Mouse (Mus musculus) embryo, embryonic 10.5 days (tissue): ENCODE measurements around the gene Adgre5.

Source experiments
- DNase-seq: peaks from one replicate; pipeline ENCODE4 v3.0.0-alpha.2; 2015; ENCODE audit warnings: low spot score

The Adgre5 gene

DNA sequence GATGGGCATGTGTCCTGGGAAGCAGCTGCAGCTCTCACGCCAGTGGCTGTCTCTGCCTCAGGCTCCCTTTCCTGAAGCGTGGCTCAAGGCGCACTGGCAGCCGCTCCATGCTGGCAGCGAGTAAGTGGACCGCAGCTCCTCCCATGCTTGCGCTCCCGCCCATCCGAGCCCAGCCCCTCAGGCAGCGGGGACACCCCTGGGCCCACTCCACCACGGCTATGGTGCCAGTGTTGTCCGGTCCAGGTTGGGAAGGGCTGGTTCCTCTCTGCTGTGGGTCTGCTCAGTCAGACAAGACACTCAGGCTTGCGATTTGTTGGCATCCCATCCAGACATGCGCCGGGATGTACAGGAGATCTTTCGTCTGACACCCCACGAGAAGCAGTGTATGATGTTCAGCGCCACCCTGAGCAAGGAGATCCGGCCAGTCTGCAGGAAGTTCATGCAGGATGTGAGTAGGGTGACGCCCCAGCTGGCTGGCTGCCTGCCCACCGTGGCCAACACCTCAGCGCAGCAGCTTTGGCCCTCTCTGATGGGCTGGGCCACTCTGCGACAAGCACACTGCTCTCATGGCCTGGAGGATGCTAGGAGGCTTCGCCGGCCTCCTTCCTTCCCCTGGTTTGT lies 19.6 kb downstream of the Adgre5 start:
- DNase-seq = no peak

GRCm38 (mm10) chr8:83719693-83720092 lies 21.4 kb downstream of the Adgre5 start:
- no peak for DNase-seq

DNA sequence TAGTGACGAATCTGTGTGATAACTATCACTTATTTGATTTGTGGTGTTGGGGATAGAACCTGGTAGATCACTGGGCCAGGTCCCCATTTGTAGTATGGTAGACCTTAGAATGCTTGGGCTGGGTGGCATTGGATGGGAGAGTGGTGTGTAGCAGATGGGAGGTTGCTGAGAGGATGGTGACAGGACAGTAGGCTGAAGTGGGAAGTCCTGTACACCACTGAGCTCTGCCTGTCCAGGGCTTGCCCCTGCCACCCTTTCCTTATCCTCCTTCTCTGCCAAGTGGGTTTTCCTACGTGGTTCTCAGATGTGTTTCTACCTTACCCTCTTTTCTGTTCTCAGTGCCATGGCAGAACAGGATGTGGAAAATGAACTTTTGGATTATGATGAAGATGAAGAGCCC lies 22.1 kb downstream of the Adgre5 start:
- DNase-seq = no peak

DNA sequence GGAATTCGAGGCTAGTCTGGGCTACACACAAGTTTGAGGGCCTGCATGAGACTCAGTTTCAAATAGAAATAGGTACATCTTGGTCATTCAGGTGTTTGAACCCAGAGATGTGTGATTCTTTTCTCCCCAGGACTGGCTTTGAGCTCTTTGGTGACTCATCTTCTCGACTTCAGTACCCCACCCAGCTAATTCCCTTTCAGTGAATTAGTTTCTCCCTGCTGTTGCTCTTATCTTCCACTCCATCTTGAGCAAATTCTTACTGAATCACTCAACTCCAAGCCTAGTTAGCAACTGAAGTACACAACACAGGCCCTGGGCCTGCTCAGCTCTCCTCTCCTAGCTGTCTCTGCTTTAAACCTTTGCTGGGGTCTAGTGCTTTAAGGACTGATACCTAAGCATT lies 24.6 kb downstream of the Adgre5 start:
- DNase-seq = no peak

- DNase-seq = peak; percentile 6
These were observed 25.4 kb downstream of the Adgre5 start for GRCm38 (mm10) chr8:83715771-83716170.

- peak; percentile 99 for DNase-seq
These were observed 26.0 kb downstream of the Adgre5 start, which contains the start of gene Ddx39 for GRCm38 (mm10) chr8:83715031-83715690. Gene Ddx39, plus strand, starts transcription at chr8:83715177.

- no peak for DNase-seq
These were observed 26.5 kb downstream of the Adgre5 start for GRCm38 (mm10) chr8:83714676-83715030.

- DNase-seq = no peak
These were observed 33.6 kb downstream of the Adgre5 start for GRCm38 (mm10) chr8:83707554-83707953.

GRCm38 (mm10) chr8:83706411-83706810 lies 34.7 kb downstream of the Adgre5 start:
- no peak for DNase-seq

DNA sequence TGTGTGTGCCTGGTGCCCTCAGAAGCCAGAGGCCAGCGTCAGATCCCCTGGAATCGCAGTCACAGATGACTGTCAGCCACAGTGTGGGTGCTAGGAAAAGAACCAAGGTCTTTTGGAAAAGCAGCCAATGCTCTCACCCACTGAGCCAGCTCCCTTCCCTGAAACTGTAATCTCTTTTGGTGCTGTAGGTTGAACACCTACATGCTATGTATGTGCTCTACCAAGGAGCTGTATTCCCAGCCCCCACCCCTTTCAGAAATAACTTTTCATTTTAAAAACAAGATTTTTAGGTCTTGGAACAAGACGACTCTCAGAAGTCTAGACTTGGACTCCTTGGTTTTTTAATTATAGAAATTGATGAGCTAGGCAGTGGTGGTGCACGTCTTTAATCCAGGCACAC lies 37.7 kb downstream of the Adgre5 start:
- DNase-seq = no peak

- DNase-seq = no peak
These were observed 40.6 kb downstream of the Adgre5 start for GRCm38 (mm10) chr8:83700423-83701085.

DNA sequence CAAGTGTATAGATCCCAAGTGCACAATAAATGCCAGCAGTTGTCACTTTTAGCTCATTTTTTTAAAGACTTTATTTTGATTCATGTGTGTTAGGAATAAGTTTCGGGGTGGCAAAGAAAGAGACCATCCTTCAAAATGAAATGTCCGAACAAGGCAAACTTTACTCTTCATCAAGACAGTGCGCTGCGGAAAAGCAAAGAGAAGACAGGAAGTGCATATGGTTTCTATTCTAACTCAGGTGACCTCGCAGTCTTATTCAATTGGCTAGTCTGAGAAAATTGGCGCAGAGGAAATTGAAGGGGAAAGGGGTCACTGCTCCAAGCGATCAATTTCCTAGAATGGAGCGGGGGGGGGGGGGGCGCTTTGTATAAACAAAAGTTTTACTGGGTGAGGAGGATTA lies 41.6 kb downstream of the Adgre5 start:
- peak; percentile 73 for DNase-seq

DNA sequence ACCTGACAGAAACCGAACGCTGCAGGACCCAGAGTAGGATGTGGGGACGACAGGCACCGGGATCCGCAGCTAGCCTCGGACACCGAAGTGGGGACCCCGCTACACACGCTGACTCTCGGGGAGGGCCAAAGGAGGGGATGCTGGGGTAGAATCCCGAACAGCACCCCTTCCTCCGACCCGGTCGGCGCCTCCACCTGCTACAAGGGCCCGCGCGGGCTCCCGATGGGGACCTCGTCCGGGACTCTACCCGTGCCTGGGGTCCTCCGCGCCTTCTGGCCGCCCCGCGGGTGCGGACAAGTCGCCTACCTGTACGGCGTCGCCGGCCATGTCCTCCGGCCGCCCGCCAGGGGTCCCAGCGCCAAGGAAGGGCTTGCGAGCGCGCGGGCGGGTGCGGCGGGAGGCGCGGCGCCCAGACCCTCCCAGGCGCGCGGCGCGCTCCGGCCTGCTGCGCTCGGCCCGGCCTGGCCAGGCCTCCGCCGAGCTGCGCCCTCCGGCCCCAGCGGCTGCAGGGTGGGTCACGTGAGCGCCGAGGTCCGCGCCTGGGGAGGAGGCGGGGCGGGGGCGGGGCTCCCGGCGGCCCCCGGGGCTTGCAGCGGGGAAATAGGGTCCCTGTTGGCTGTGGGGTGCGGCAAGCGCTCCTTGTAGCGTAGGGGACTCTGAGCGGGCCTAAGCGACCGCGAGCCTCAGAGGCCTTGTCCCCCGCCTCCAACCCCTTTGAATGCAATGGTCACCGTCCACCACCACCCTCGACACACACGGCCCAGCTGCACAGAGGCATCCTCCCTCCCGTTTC lies 42.3 kb downstream of the Adgre5 start, which contains the start of gene Pkn1:
Pkn1 (minus strand) TSS at position 519 of the 793 bp plus-strand sequence.
- peak; percentile 83 for DNase-seq

- peak; percentile 39 for DNase-seq
These were observed 42.9 kb downstream of the Adgre5 start for GRCm38 (mm10) chr8:83698291-83698660.

- DNase-seq = no peak
These were observed 43.5 kb downstream of the Adgre5 start for GRCm38 (mm10) chr8:83697374-83698220.

DNA sequence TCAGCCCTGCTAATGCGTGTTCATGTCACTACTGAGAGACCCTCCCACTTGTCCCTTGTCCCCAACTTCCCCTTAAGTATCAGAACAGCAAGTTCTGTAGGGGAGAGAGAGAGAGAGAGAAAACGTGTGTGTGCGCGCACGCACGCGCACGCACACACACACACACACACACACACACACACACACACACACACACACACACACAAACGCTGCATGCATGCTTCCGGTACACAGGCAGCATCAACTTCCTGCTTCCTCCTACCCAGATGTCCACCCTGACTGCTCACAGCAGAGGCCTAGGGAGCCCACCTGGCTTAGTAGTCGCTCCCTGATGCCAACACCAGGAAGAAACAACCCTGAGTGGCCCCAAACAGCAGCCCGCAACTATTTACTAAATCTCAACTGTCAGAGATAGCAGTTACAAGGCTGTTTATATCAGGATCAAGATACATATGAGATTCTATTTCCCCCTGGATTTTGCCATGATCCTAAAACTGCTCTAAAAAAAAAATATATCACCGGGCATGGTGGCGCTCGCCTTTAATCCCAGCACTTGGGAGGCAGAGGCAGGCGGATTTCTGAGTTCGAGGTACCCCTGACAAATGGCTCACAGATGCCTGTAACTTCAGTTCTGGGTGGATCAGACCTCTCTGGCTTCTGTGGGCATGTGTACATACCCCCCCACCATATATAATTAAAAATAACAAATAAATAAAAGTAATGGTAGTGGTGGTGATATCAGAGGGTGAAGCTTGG lies 45.6 kb downstream of the Adgre5 start:
- no peak for DNase-seq

- no peak for DNase-seq
These were observed 46.6 kb downstream of the Adgre5 start for GRCm38 (mm10) chr8:83694369-83695160.

DNA sequence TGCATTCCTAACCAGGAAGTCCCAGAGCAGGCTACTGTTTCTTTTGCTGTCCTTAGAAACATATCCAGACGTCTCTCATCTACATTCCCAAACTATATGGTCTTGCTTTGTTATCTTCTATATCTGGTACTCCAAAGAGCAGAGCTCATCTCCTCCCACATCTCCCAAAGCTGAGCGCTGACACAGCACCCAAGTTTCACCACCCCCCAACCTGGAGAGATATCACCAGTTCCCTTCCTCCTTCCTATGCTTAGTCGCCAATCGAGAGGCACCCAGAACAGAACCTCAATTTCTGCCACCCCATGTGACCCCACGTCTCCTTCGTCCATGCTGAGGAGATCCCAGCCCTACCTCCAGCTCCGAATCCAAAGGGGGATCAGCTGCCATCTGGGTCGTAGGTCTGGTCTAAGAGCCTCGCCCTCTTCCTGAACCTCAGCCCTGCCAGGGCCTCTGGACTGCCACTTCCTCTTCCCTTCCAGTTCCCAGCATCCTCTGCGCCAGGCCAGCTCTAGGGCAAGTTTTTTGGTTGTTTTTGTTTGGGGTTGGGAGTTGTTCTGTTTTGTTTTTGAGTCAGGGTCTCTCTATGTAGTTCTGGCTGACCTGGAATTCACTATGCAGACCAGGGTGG lies 47.4 kb downstream of the Adgre5 start:
- no peak for DNase-seq

GRCm38 (mm10) chr8:83689264-83689663 lies 51.9 kb downstream of the Adgre5 start:
- DNase-seq = no peak

DNA sequence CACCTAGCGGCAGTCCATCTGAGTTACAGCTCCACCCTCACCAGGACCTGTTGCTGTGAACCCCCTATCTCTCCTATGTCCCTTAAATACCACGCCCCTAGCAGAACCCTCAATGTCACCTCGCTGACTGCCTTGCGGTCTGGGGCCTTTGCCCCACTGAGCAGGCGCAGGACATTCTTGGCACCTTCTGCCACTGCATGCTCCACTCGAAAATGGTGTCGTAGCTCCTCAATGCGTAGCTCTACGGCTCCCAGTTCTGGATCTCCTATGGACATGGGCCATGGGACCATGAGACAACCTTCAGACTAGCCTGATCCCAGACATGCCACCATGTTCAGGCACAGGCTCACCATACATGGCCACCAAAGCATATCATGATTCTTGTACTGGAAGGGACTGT lies 56.6 kb downstream of the Adgre5 start:
- no peak for DNase-seq
